Mouse (Mus musculus): ENCODE measurements at regions not wholly inside any gene's neighbourhood (a gene's known extent, or its start where the extent isn't known, plus 50 kb on each side); places are given as distances from the start of the nearest gene placed in this dataset.

DNA sequence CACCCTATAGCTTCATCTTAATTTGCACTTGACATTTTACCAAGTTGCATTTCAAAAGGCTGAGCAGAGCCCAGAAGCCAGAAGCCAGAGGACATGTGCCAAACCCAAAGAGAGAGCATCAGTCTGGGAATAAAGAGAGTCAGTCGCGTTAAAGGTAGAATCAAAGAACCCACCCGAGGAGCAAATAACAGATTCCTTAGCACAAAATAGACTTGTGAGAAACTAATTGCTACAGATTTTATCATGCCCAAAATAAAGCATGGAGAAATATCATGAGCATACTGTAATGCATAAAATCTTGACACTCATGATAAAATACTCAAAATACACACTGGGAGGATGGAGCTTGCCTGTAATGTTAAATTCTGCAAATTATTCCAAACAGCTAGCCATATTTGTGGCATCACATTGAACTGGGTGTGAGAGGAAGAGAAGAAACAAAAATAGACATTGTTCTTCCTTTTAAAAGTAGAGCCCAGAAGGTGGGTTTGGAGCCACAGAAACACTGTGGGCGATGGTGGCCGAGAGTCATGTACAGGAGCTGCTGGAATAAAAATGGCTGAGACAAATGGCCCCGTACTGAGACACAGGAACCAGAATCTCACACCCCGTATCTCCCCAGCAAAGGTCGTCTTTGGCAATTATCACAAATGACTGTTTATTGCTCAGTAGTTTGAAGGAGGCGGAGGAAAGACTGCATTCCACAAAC lies 317.2 kb downstream of the Klf6 start:
- no peak for DNase-seq (ENCODE audit: low spot score)

DNA sequence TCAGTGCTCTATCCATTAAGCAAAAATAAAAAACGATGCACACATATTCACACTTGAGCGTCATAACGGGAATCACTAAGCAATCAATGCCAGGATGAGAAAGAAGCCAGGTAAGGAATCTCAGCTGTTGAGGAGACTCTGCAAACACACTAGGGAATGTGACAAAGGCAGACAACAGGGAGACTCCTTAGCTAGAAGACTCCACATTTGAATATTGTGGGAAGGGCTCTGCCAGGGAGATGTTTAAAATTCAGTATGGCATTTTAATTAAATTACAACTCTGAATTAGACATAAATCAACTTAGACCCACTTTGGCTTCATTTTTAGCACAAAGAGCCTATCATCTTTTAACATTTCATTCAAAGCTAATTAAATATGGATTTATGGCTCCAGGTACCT lies 327.9 kb downstream of the Klf6 start:
- DNase-seq (ENCODE audit: low spot score), result no peak

DNA sequence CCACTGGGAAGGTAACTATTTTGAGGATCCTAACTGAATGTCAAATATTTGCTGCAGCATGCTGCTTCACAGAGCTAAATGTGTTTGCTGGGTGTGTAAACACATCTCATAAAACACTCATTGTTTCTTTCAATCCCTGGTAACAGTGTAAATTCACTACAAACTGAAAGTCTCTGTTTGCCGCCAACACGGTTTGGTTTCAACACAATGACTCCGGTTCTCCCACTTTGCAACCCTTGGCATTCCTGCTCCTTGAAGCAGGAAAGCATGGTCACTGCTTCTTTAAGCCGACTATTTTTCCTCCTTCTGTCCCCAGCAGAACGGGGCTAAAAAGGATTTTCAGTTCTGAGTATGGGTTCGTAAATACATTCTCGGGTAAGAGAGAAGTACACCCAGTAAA lies 328.3 kb downstream of the Klf6 start:
- no peak for DNase-seq (ENCODE audit: low spot score)

DNA sequence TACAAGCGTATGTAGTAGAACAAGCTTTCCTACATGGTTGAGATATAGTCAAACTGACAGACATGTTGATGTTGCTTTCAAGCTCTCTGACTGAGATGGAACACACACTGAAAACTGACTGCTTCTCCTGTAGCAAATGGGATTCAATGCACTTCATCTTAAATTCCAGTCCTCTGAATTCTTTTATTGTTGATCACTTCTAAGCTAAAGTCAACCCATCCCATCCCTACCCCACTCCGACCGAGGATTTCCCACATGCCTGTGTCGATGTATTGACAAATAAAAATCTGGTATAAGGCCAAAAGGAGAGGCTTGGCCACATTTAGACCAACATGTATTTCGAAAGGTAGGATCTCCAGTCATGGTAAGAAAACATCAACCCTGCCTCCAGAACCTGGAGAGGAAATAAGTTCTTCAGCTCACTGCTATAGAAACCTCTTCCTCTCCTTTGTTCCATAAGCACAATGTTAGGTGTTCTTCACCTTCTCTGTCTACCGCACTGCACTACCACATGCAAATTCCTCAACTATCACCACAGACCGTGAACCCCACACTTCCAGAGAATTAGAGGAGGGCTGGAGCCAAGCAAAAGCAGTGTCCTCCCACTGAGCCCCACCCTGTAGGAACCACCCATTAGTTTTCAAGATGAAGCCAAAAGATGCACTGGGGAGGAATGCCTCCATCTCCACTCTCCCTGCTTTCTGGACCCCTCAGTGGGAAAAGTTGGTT lies 330.1 kb downstream of the Klf6 start:
- DNase-seq (ENCODE audit: low spot score), result no peak

DNA sequence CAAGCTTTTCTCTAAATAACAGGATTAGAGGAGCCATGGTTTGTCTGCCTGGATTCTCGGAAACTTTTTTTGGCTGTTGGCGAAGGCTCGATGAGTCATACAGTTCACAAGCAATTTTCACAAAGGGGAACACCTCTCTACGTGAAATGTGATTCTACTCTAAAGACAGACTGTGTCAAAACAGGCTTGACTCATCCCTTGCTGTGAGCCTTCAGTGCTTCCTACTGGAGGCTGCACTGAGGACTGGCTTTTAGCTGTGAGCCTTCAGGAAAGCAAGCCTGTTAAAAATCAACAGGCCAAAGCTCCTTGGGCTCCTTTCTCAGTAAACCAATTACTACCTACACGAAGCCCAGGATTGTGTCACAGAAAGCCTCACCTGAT lies 330.6 kb downstream of the Klf6 start:
- DNase-seq (ENCODE audit: low spot score), result peak; percentile 16

DNA sequence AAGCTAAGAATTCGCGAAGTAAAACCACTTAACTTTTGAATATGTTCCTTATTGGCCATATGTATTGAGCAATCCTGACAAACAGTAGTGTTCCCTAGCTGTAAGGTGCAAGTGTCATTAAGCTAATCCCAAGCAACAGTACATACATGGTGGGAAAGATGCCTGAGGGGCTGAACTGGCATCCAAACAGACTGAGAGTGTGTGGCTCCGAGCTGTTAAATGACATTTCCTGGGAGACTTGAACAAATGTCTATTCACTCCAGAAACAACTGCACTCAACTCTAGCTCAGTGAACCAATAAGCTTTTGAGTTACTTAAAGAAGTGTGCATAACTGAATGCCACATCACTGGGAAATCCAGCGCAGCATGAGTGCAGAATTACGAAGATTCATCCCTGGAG lies 335.4 kb downstream of the Klf6 start:
- DNase-seq (ENCODE audit: low spot score), result no peak

DNA sequence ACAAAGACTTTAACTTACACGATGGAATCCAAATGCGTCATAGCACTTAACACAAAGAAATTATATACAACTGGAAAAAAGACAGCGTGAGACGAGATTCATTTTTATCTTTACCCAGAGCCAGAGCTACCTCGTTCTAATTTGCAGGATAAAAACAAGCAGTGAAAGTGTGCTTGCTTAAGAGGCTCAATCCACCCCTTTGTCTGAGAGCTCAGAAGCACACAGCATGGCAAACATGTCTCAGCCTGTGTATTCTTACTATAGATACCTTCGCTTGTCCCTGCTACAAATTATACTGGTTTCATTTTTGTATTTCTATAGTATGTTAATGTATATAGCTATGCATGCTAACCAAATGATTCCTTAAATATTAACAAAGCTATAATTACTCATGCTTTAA lies 337.8 kb downstream of the Klf6 start:
- no peak for DNase-seq (ENCODE audit: low spot score)

DNA sequence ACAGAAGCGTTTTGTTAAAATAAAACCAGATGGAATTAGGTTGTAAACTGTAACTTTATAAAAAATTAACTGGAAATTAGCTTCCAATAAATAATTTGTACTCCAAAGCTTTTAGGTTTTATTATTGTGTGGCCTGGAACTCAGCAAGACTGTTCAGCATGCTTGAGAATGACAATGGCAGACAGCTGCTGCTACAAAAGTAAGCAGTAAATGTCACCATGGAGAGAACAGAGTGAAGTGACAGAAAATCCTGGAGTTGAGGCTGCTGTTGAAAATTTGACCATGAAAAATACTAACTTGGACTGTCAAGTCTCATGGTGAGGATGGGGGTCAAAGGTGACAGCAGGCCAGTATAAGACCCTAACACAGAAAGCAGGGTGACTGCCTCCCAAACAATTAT lies 340.2 kb downstream of the Klf6 start:
- no peak for DNase-seq (ENCODE audit: low spot score)

DNA sequence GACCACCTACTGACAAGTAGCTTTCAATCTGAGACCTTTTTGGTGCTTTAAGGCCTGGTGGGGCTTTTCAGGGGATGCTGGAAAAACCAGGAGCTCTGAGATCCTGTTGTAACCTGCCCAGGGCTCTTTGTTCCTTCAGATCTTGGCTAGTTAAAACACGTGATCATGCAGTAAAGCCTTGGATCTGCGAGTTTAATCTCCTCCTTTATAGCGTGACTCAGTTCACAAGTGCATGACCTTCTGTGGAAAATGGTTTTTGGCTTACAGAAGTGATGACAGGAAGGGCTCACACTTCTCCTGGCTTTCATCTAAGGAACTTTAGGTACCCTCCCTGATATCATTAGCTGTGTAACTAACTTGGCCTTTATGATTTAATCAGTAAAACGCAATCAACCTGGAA lies 343.1 kb upstream of the Pitrm1 start:
- no peak for DNase-seq (ENCODE audit: low spot score)

DNA sequence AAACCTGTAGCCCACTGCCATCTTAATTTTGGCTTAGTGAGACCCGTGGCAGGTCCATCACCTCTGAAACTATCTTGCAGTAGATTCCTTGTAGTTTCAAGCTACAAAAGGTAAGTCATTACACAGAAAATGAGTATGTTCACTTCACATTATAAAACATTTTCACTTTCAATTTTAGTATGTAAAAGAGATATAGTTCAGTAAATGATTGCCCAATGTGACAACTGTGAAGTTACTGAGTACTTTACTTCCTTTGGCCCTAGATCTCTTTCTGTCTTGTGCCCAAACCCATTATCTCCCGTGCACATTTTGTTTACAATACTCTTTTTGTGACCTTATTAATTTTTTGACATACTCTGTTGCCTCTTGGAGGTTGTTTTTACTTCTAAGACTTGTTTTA lies 335.4 kb upstream of the Pitrm1 start:
- DNase-seq (ENCODE audit: low spot score), result no peak

DNA sequence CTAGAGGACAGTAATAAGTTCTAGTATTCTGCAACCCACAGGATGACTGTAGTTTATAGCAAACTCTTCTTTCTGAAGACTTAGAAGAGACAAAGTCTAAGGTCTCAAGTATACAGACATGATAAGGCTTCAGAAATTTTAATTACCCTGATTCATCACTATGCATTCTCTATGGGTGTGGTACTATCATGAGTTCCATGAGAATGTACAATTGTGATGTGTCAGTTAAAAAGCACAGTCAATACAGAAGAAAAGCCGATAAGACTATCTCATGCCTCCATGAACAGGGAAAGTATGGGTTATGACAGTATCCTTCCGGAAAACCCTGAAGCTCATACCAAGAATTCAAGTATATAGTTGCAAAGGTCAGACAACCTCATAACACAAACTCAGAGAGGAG lies 333.8 kb upstream of the Pitrm1 start:
- DNase-seq (ENCODE audit: low spot score), result no peak

DNA sequence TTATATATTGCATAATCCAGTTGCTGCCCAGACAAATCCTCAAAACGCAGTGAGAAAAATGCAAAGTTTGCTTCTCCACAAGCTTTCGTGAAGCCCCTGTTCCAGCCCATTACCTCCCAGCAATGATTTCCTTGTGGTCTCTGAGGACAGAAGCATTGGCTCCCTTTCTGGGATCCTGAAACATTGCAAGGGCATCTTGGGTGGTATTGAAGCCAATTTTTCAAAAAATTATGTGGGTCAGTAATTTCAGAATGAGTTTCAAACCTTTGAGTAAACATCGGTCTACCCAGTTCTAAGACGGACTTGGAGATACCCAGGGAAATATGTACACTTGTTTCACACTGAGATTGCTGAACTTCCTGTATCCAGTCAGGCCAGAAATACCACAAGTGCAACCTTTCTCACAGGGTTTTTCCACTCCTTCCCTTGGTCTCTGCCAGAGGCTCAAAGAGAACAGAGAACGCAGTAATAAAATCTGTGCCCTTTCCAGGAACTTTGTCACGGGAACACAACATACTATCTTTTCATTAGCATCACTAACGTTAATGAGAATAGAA lies 321.8 kb upstream of the Pitrm1 start:
- no peak for DNase-seq (ENCODE audit: low spot score)

DNA sequence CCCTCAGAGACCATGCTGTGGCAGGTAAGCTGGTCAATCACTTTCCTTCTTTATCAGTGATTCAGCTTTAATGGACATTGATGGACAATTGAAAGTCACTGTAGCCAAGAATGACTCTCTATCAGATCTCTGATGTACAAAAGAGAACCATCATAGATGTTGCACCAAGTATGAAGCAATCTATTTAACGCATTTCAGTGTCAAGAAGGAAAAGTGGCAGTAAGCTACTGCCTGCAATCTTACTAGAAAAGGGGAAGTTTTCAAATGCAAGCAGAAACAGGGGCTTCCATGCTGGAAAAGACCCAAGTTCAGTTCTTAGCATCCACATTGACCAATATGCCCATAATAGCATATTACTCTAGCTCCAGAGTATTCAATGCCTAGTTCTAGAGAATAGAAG lies 319.7 kb upstream of the Pitrm1 start:
- no peak for DNase-seq (ENCODE audit: low spot score)

DNA sequence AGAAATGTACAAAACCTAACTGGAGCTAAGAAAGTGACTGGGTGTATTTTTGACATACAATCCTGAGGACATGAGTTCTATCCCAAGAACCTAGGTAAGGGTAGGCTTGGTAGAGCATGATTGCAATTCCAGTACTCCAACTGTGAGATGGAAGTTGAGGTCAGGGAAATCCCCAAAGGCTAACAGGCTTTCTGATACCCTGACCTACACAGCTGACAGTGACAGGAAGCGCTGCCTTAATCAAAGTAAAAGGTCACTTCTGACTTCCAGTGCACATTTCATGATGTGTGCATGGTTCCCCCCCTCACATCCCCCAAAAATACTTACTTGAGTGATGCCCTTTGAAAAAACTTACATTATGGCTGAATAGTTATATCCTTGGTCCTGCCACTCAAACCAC lies 312.6 kb upstream of the Pitrm1 start:
- DNase-seq (ENCODE audit: low spot score), result no peak

DNA sequence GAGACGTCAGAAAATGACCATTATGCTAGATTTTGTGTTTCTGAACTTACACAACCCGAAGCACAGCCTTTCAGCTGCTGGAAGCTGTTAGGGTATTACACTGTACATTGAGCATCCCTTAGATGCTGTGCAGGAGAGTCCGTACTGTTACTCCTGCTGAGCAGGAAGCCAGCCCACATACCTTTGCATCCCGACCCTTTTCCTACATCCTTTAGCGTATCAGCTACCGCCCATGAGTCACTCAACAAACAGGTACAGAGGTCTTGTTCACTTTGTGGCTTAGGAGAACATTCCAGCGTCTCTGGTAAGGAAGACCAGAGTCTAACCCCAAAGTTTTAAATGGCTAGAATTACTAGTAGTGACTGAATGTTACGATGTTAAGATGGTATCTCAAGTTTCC lies 311.4 kb upstream of the Pitrm1 start:
- DNase-seq (ENCODE audit: low spot score), result no peak

DNA sequence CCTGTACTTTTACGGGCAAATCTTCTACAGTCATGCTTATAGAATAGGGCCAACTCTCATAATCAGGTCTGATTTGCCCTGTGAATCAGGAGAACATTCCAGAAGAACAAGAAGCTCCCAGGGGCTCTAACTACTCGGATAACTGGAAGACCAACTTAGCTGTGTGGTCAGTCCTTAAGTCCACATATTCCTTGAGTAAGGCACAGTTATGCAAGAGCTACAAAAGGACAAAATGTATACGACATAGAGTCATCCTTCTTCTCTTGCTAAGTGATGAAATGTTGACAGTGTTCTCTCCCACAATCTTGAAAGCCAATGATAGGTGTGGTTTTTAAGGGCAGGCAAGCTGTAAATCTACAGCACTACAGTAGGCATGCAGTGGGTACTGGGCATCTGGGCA lies 310.7 kb upstream of the Pitrm1 start:
- DNase-seq (ENCODE audit: low spot score), result no peak

DNA sequence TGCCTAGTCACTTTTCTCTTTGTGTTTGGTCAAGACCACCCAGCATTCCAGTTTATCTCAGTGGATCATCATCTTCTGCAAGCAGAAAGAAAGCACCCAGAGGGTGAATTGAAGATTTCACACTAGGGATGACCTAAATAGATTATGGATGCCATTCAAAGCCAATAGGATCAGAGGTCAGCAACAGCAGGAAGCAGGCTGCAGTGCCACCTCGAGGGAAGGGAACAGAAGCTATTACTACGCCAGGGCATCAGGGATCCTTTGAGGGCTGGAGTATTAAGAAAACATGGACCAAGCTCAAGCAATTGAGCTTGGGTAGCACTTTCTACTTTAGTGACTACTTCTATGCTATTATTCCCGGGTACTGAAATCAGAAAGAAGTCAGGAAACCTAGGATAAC lies 307.1 kb upstream of the Pitrm1 start:
- DNase-seq (ENCODE audit: low spot score), result no peak

DNA sequence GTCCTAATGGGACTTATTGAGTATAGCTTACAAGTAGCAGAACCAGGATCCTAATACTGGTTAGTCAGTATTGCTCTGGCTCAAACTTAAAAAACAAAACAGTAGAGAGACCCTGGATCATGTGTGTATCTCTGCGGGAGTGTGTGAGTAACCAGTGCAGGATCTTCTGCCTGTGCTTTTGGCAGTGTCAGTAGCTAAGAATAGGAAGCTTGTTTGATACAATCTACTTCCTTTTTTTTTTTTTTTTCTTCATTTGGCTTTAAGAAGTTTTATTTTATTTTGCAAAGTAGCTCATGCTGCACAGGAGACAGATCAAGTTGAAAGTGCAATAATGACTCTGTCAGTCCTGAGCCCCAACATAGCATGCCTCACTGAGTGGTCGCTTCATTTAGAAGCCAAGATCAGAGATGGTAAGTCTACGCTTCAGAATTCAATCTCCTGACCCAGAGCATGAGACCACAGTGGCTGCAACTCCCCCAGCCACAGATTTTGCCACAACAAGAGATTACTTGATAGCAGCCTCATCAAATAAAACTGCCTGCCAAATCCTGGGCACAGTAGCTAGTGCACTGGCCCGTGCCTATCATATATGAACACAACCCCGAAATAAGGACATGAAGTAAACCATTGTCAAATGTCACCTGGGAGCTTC lies 306.4 kb upstream of the Pitrm1 start:
- no peak for DNase-seq (ENCODE audit: low spot score)

DNA sequence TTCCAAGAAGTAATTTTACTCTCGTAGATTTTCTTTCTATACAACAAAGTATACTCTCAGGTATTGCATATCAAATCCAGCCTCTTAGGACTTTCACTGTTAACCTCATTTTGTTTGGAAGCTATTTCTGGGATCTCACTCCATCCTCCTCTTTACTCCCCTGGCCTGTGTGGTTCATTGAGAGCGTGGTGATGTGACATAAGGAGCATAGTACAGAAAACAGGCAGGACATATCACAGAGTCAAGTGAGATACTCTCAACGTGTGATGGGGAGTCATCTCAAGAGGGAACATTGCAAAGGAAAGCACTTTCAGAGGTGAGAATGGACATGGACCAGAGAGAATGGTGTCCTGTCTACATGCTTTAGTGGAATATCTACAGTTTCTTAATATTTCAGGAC lies 297.8 kb upstream of the Pitrm1 start:
- DNase-seq (ENCODE audit: low spot score), result no peak

DNA sequence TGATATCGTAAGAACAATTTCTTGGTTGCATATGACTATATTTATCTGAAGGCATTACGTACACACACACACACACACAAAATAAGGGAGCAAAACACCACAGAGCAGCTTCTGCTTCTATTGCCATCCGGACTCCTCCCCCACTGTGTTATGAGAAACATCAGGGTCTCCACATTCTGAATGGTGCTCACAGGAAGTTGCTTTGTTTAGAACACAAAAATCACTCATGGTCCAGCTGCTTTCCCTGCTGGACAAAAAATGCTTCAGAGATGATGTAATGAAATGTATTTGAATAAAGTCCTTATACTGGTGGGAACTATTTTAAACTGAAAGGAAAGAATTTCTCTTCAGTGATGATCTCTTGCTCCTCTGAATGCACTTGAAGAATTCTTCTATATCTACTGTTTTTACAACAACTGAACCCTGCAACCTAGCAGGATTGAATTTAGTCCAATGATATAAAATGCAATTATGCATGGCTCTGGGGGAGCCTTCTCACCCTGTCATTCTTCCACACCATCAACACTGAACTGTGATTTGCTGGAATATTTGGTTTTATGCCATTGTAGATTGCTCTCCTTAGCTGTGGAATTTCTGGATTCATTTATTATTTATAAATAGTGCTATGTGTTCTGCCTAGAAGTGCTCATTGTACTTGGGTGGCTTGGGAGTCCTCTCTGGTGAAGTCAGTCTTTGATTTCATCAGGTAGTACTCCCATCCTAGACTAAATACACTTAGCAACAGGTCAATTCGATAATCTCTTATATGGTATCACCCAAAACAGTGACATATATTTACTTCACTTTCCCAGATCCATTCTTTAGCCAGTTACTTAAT lies 296.7 kb upstream of the Pitrm1 start:
- peak; percentile 45 for DNase-seq (ENCODE audit: low spot score)

DNA sequence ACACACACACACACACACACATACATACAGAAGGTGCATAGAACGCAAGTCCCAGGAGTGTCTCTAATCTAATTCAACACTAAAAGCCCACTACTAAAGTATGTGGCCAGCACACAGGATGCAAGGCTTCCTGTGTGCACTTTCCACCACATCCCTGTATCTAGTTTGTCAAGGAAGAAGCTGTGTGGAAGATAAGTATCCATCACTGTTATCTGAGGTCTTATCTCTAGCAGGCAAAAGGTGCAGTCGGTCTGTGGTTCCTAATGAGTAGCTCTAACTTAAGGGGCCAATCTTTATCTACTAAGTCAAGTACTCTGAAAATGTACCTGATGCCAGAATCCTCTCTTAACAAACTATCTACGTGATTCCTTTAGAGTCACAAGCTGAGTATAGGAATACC lies 295.8 kb upstream of the Pitrm1 start:
- no peak for DNase-seq (ENCODE audit: low spot score)

DNA sequence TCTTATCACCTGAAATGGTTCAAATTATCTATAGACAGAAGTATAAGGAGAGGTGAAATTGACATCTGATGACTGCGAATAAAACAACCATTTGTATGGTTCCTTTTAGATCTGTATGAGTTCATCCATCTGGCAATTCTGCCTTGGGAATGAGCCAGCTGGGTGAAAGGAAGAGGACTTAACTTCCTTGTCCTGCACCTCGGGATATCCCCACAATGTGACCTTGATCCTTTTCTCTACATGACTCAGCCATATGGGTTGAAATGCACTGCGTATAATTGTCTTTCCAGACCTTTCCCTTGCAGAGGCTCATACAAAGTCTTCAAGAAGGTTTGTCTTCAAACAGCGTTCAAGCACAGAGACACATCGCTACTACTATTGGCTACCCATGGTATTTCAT lies 292.6 kb upstream of the Pitrm1 start:
- DNase-seq (ENCODE audit: low spot score), result peak; percentile 26

Data from heart, adult 8-10 months (tissue).